Mouse (Mus musculus): ENCODE measurements at regions not wholly inside any gene's neighbourhood (a gene's known extent, or its start where the extent isn't known, plus 50 kb on each side); places are given as distances from the start of the nearest gene placed in this dataset.

DNA sequence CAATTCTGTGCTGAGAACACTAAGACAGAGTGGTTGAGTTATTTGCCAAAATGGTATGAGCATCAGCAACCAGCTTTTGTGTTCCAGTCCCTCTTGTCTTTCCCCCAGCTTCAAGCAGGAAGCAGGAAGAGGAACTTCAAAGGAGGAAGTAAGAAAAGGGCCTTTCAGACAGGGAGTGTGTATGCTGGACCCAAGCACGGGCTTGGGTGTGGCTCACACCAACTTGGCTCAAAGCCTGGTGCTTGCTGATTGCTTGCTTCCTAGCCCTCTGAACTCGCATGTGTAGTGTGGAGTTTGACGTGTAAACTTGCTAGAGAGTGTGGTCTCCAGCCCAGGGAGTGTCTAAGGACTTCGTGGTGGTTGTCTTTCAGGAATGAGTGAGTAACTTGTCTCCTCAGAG, 141.0 kb upstream of the Jun start:
- ATAC-seq (ENCODE audit: low FRiP score, low TSS enrichment) = no peak
- Histone ChIP-seq H3K4me3 (ENCODE audit: low read length) (no peak overlapping the region), H3K9ac (replicated peaks; ENCODE audit: low read length) (no peak overlapping the region), H3K9me3 (ENCODE audit: low read length) (no peaks in the 10 kb centered on the region), H3K27me3 (ENCODE audit: insufficient read depth, low read length) (no peaks in the 10 kb centered on the region), H3K4me2 (replicated peaks; ENCODE audit: low read depth, low read length) (no peak overlapping the region), H3K27ac (ENCODE audit: low read length) (0 out of 2 replicates have a peak overlapping the region, but pooled peaks have one; percentile 3), H3K4me1 (ENCODE audit: insufficient read depth, low read length) (peaks cover 13% of the 10 kb centered on the region), H3K36me3 (ENCODE audit: insufficient read depth, low read length) (no peaks in the 10 kb centered on the region)
- 44% methylated on average over 4 of the region's 4 CpGs for WGBS

DNA sequence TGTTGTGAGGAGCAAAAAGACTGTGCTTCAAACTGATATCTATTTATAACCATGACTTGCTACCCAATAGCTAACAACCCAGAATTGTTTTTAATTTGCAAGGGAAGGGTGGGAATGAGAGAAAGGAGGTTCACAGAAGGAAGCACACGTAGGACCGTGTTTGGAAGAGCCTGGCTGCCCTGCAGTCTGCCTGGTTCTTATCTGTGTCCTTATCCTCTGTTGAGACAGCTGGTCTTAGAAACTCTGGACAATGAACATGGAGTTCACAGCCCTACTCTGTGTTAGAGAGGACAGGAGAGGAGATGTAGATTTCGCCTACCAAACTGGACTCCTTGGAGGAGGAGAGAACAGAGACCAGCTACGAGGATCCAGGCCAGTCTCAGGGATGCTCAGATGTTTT, 141.5 kb upstream of the Jun start:
- H3K27ac ChIP-seq (ENCODE audit: low read length) = 0 out of 2 replicates have a peak overlapping the region, but pooled peaks have one; percentile 3
- no peak for ATAC-seq (ENCODE audit: low FRiP score, low TSS enrichment)

DNA sequence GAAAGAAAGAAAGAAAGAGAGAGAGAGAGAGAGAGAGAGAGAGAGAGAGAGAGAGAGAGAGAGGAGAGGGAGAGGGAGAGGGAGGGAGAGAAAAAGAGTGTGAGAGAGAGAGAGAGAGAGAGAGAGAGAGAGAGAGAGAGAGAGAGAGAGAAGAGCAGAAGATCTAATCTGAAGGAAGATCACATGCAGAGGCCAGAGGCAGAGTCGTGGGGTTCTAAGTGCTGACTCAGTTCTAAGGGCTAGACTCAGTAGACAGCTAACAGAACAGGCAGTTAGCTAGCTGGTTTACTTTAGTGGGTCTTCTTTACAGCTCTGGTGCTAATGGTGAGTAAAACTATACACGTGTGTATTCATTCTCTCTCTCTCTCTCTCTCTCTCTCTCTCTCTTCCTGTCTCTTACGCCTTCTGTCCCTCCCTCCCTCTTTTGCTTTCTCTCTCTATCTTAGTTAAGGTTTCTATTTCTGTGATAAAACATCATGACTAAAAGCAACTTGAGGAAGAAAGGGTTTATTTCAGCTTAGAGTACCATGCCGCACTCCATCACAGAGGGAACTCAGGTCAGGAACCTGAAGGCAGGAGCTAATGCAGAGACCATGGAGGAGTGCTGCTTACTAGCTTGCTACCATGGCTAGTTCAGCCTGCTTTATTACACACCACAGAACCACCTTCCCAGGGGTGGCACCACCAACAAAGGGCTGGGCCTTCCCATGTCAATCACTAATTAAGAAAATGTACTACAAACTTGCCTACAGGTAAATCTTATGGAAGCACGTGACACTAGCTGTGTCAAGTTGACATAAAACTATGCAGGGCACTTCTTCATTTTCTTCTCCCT, 142.8 kb upstream of the Jun start:
- Histone ChIP-seq H3K9me3 (ENCODE audit: low read length) (no peaks in the 10 kb centered on the region), H3K4me3 (ENCODE audit: low read length) (no peak overlapping the region), H3K9ac (replicated peaks; ENCODE audit: low read length) (no peak overlapping the region), H3K4me1 (ENCODE audit: insufficient read depth, low read length) (peaks cover 13% of the 10 kb centered on the region), H3K36me3 (ENCODE audit: insufficient read depth, low read length) (no peaks in the 10 kb centered on the region), H3K27me3 (ENCODE audit: insufficient read depth, low read length) (no peaks in the 10 kb centered on the region), H3K4me2 (replicated peaks; ENCODE audit: low read depth, low read length) (no peak overlapping the region), H3K27ac (ENCODE audit: low read length) (no peak overlapping the region)
- no peak for ATAC-seq (ENCODE audit: low FRiP score, low TSS enrichment)
- WGBS = 68% methylated on average over 5 of the region's 5 CpGs

More for the DNA sequence above, 141.5 kb upstream of the Jun start:
- Histone ChIP-seq H3K9me3 (ENCODE audit: low read length) (no peaks in the 10 kb centered on the region), H3K9ac (replicated peaks; ENCODE audit: low read length) (no peak overlapping the region), H3K4me2 (replicated peaks; ENCODE audit: low read depth, low read length) (no peak overlapping the region), H3K36me3 (ENCODE audit: insufficient read depth, low read length) (no peaks in the 10 kb centered on the region), H3K4me3 (ENCODE audit: low read length) (no peak overlapping the region), H3K4me1 (ENCODE audit: insufficient read depth, low read length) (peaks cover 13% of the 10 kb centered on the region), H3K27me3 (ENCODE audit: insufficient read depth, low read length) (no peaks in the 10 kb centered on the region)
- WGBS = 84% methylated on average over 4 of the region's 4 CpGs

DNA sequence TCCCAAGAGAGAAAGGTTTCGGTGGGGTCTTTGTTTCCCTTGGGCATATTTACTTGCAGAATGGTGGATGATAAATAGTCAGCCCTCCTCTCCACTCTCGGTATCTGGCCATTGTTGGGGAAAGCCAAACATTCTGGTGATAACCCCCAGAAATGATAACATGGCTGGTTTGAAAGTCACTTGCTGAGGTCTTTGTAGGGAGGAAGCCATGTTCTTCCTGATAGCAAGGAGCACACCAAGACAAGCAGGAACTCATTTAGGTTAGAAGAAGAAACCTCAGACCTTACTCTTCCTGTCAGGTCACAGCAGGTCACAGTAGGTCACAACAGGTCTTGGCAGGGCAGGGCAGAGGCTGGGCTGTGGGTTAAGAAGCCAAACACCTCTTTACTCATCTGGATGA, 144.1 kb upstream of the Jun start:
- Histone ChIP-seq H3K4me2 (replicated peaks; ENCODE audit: low read depth, low read length) (no peak overlapping the region), H3K9me3 (ENCODE audit: low read length) (no peaks in the 10 kb centered on the region), H3K36me3 (ENCODE audit: insufficient read depth, low read length) (no peaks in the 10 kb centered on the region), H3K9ac (replicated peaks; ENCODE audit: low read length) (no peak overlapping the region), H3K27ac (ENCODE audit: low read length) (no peak overlapping the region), H3K27me3 (ENCODE audit: insufficient read depth, low read length) (no peaks in the 10 kb centered on the region), H3K4me3 (ENCODE audit: low read length) (no peak overlapping the region), H3K4me1 (ENCODE audit: insufficient read depth, low read length) (peaks cover 13% of the 10 kb centered on the region)
- WGBS = 67% methylated on average over 2 of the region's 2 CpGs
- no peak for ATAC-seq (ENCODE audit: low FRiP score, low TSS enrichment)

DNA sequence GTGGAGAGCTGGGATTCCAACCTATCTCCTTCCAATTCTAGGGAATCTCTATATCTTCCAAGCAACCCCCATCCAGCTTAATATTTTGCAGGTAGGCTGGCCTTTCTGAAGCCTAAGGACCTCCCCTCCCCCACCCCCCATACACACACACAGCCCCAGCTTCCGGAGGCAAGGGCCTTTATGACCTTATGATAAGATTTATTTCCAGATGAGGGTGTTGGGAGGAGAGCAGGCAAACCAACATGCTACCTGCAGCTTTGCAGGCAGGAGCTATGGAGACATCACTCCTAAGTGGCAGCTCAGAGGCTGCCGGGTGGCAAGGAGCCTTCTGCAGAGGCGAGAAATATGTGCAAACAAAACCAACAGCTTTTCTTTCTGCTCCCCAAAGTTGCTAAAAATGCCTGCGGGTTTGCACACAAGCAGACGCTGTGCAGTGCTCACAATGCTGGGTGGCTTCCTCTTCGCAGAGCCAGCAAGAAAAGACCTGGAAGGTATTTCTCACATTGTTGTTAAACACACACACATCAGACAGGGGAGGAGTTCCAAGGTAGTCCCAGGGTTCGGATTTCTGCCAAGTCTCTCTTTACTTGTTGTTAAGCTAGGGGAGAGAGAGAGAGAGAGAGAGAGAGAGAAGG, 145.2 kb upstream of the Jun start:
- H3K27ac ChIP-seq (ENCODE audit: low read length) = peak overlapping the region; percentile 49
- no peaks in the 10 kb centered on the region for H3K36me3 ChIP-seq (ENCODE audit: insufficient read depth, low read length)
- no peaks in the 10 kb centered on the region for H3K9me3 ChIP-seq (ENCODE audit: low read length)
- peaks cover 13% of the 10 kb centered on the region for H3K4me1 ChIP-seq (ENCODE audit: insufficient read depth, low read length)
- no peak overlapping the region for H3K4me3 ChIP-seq (ENCODE audit: low read length)
- H3K4me2 ChIP-seq (replicated peaks; ENCODE audit: low read depth, low read length) = no peak overlapping the region
- 31% methylated on average over 7 of the region's 7 CpGs for WGBS
- peak; percentile 37; the same call in 1 of the 2 replicates for ATAC-seq (ENCODE audit: low FRiP score, low TSS enrichment)
- H3K9ac ChIP-seq (replicated peaks; ENCODE audit: low read length) = no peak overlapping the region
- no peaks in the 10 kb centered on the region for H3K27me3 ChIP-seq (ENCODE audit: insufficient read depth, low read length)

DNA sequence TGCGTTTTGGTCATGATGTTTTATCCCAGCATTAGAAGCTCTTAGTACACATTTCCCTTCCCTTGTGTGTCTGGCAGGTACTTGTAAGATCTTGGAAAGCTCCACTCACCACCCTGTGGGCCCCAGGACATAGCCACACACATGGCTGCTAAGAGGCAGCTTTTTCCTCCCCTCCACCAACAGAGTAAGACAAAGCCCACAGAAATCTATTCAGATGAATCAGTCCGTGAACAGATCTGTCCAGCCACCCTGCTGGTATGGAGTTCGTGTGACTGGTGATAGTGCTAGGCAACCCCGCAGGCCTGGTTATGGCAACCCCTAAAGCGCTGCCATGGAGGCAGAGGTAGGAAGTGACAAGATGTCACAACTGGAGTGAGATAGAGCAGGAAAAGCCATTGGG, 147.4 kb upstream of the Jun start:
- Histone ChIP-seq H3K36me3 (ENCODE audit: insufficient read depth, low read length) (no peaks in the 10 kb centered on the region), H3K9ac (replicated peaks; ENCODE audit: low read length) (no peak overlapping the region), H3K27ac (ENCODE audit: low read length) (no peak overlapping the region), H3K4me1 (ENCODE audit: insufficient read depth, low read length) (peaks cover 13% of the 10 kb centered on the region), H3K4me2 (replicated peaks; ENCODE audit: low read depth, low read length) (no peak overlapping the region), H3K4me3 (ENCODE audit: low read length) (no peak overlapping the region), H3K27me3 (ENCODE audit: insufficient read depth, low read length) (no peaks in the 10 kb centered on the region), H3K9me3 (ENCODE audit: low read length) (no peaks in the 10 kb centered on the region)
- WGBS = 87% methylated on average over 5 of the region's 5 CpGs
- no peak for ATAC-seq (ENCODE audit: low FRiP score, low TSS enrichment)

DNA sequence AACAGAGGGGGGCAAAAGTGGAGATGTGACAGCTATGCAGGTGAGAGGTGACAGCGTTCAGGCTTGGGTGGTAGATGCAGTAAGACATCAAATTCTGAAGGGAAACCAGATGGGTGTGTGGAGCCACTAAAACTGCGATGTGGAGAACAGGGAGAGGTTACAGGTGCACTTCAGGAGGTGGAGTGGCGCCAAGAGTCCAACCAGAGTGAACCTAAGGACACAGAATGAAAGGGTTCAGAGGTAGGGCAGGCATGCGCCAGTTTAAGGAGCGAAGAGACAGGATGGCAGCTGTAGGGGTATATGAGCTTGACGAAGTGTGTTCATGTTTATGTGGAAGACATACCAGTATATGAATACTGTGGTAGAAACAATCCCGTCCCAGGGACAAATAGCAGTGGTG, 148.1 kb upstream of the Jun start:
- H3K27me3 ChIP-seq (ENCODE audit: insufficient read depth, low read length) = no peaks in the 10 kb centered on the region
- no peak overlapping the region for H3K4me3 ChIP-seq (ENCODE audit: low read length)
- 87% methylated on average over 7 of the region's 7 CpGs for WGBS
- no peaks in the 10 kb centered on the region for H3K36me3 ChIP-seq (ENCODE audit: insufficient read depth, low read length)
- H3K4me1 ChIP-seq (ENCODE audit: insufficient read depth, low read length) = peaks cover 13% of the 10 kb centered on the region
- H3K9me3 ChIP-seq (ENCODE audit: low read length) = no peaks in the 10 kb centered on the region
- no peak for ATAC-seq (ENCODE audit: low FRiP score, low TSS enrichment)
- no peak overlapping the region for H3K4me2 ChIP-seq (replicated peaks; ENCODE audit: low read depth, low read length)
- no peak overlapping the region for H3K27ac ChIP-seq (ENCODE audit: low read length)
- no peak overlapping the region for H3K9ac ChIP-seq (replicated peaks; ENCODE audit: low read length)

DNA sequence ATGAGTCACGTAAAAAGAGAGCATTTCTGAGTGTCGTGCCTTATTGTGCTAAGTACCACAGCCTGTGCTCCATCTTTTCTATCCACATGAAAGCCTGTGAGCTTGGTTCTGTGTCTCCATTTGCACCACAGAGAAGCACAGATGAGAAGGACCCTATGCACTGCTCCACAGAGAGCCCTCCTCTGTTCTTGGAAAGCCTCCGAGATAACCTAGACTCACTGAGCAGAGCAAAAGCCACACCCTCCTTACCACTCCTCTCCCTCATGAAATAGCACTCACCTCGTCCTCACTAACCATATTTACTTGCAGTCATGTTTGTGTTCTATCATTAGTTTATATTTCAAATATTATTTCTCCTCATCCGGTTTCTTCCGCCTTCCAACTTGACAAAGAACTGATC, 150.5 kb upstream of the Jun start:
- no peak overlapping the region for H3K9ac ChIP-seq (replicated peaks; ENCODE audit: low read length)
- H3K36me3 ChIP-seq (ENCODE audit: insufficient read depth, low read length) = no peaks in the 10 kb centered on the region
- no peaks in the 10 kb centered on the region; the same call in 1 of the 2 replicates for H3K4me1 ChIP-seq (ENCODE audit: insufficient read depth, low read length)
- H3K4me3 ChIP-seq (ENCODE audit: low read length) = no peak overlapping the region
- H3K9me3 ChIP-seq (ENCODE audit: low read length) = 0 out of 2 replicates have a peak, but pooled peaks cover 3% of the 10 kb centered on the region
- no peak overlapping the region for H3K4me2 ChIP-seq (replicated peaks; ENCODE audit: low read depth, low read length)
- no peak overlapping the region for H3K27ac ChIP-seq (ENCODE audit: low read length)
- 91% methylated on average over 6 of the region's 6 CpGs for WGBS
- no peaks in the 10 kb centered on the region for H3K27me3 ChIP-seq (ENCODE audit: insufficient read depth, low read length)
- no peak for ATAC-seq (ENCODE audit: low FRiP score, low TSS enrichment)

DNA sequence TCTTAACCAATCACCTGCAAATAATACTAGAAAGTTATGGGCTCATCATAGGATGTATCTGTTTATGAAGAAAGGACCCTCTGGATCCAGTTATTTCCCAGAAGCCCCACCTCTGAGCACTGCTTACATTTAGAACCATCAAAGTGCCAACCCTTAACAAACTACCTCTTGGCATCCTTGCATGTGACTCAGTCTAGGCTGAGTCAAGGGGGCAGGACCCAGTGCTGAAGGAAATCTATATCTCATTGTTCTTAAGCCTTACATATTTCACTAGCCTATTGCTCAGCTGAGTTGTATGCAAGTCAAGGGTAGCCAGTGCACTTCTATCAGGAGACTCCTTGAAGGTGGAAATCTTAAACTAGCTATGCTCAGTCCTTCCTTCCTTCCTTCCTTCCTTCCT, 151.6 kb upstream of the Jun start:
- no peaks in the 10 kb centered on the region for H3K27me3 ChIP-seq (ENCODE audit: insufficient read depth, low read length)
- H3K36me3 ChIP-seq (ENCODE audit: insufficient read depth, low read length) = no peaks in the 10 kb centered on the region
- H3K4me1 ChIP-seq (ENCODE audit: insufficient read depth, low read length) = no peaks in the 10 kb centered on the region
- H3K9ac ChIP-seq (replicated peaks; ENCODE audit: low read length) = no peak overlapping the region
- no peak overlapping the region for H3K4me3 ChIP-seq (ENCODE audit: low read length)
- no peak overlapping the region for H3K4me2 ChIP-seq (replicated peaks; ENCODE audit: low read depth, low read length)
- H3K9me3 ChIP-seq (ENCODE audit: low read length) = 0 out of 2 replicates have a peak, but pooled peaks cover 3% of the 10 kb centered on the region
- ATAC-seq (ENCODE audit: low FRiP score, low TSS enrichment) = no peak
- H3K27ac ChIP-seq (ENCODE audit: low read length) = no peak overlapping the region

DNA sequence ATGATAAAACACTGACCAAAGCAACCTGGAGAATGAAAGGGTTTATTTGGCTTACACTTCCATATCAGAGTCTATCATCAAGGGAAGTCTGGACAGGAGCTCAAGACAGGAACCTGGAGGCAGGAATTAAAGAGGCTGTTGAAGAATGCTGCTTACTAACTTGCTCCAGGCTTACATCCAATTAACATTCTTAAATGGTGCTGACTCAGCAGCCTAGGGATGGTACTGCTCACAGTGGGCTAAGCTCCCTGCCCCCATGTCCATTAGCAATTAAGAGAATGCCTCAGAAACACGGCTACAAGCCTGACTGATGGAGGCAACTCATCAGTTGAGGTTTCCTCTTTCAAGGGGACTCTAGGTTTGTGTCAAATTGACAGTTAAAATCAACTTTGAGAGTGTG, 153.3 kb upstream of the Jun start:
- H3K4me2 ChIP-seq (replicated peaks; ENCODE audit: low read depth, low read length) = no peak overlapping the region
- no peaks in the 10 kb centered on the region for H3K4me1 ChIP-seq (ENCODE audit: insufficient read depth, low read length)
- ATAC-seq (ENCODE audit: low FRiP score, low TSS enrichment) = no peak
- H3K4me3 ChIP-seq (ENCODE audit: low read length) = no peak overlapping the region
- H3K9ac ChIP-seq (replicated peaks; ENCODE audit: low read length) = no peak overlapping the region
- 0 out of 2 replicates have a peak, but pooled peaks cover 3% of the 10 kb centered on the region for H3K9me3 ChIP-seq (ENCODE audit: low read length)
- H3K27ac ChIP-seq (ENCODE audit: low read length) = no peak overlapping the region
- 73% methylated on average over 1 of the region's 1 CpGs for WGBS
- H3K27me3 ChIP-seq (ENCODE audit: insufficient read depth, low read length) = no peaks in the 10 kb centered on the region
- no peaks in the 10 kb centered on the region for H3K36me3 ChIP-seq (ENCODE audit: insufficient read depth, low read length)

All from kidney, embryonic 16.5 days (tissue).